Mouse (Mus musculus) cerebellum, postnatal 10 days (tissue): ENCODE data around the gene Srrm3.

Experiments used
- DNase-seq, 2 experiments: peaks; one replicate each; pipeline ENCODE4 v3.0.0; 2021; ENCODE audit warnings: mixed read lengths in 2 of 2

Gene Srrm3

GRCm38 (mm10) chr5:135872996-135873395, 66.3 kb downstream of the Srrm3 start:
- no peak for DNase-seq

GRCm38 (mm10) chr5:135873753-135874152, 67.1 kb downstream of the Srrm3 start:
- no peak for DNase-seq

- peak; percentile 83 for DNase-seq
Measured at GRCm38 (mm10) chr5:135877180-135877579, 70.5 kb downstream of the Srrm3 start.

DNA sequence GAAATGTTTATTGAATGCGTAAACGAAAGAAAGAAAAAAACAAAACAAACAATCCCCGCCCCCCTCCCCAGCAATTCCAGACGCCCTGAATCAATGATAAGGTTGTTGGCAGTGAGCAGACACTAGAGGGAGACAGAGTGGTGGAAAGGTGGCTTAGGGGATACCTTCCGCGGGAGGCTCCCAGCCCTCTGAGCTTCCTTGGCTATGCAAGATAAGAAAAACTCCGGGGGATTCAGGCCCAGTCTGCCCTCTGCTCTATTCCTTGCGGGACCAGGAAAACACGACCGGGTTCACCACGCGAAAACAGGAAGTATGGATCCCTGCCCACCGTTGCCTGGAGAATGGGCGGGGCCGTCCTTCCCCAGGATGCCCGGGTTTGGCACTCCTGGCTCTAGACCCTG, 71.1 kb downstream of the Srrm3 start:
- peak; percentile 82 to 88 for DNase-seq

- peak; percentile 75 to 78 for DNase-seq
Measured at GRCm38 (mm10) chr5:135879449-135880158, 72.9 kb downstream of the Srrm3 start.

- no peak for DNase-seq
Measured at GRCm38 (mm10) chr5:135884641-135885040, 78.0 kb downstream of the Srrm3 start.

GRCm38 (mm10) chr5:135887675-135888102, 81.0 kb downstream of the Srrm3 start, which contains the start of gene Hspb1:
Gene Hspb1, plus strand, starts transcription at chr5:135887919.
- peak; percentile 47 to 54 for DNase-seq

GRCm38 (mm10) chr5:135888405-135889215, 81.9 kb downstream of the Srrm3 start:
- DNase-seq: no peak

DNA sequence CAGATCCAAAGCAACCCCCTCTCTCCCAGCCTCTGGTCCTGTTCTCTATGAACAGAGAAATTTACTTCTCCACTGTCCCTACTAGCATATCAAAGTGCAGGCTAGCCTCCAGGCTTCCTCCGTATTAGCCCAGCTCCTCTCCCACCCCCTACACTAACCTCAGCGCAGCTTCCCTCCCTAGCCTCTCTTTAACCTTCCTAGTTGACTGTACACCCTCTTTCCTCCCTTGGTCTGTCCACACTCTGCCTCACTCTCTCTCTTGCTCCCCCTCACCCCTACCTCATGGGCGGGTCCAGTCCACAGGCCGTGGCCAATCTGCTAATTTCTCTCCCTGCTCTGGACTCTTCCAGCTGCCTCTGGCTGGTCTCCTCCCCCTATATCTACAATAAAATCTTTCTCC, 83.6 kb downstream of the Srrm3 start:
- no peak for DNase-seq

GRCm38 (mm10) chr5:135890920-135891319, 84.2 kb downstream of the Srrm3 start:
- no peak for DNase-seq

- DNase-seq: no peak
Measured at GRCm38 (mm10) chr5:135892589-135893351, 86.1 kb downstream of the Srrm3 start.

GRCm38 (mm10) chr5:135894958-135895357, 88.3 kb downstream of the Srrm3 start:
- no peak for DNase-seq

- DNase-seq: peak; percentile 75 to 83
Measured at GRCm38 (mm10) chr5:135898028-135898427, 91.3 kb downstream of the Srrm3 start.

GRCm38 (mm10) chr5:135898995-135899394, 92.3 kb downstream of the Srrm3 start:
- DNase-seq: no peak

DNA sequence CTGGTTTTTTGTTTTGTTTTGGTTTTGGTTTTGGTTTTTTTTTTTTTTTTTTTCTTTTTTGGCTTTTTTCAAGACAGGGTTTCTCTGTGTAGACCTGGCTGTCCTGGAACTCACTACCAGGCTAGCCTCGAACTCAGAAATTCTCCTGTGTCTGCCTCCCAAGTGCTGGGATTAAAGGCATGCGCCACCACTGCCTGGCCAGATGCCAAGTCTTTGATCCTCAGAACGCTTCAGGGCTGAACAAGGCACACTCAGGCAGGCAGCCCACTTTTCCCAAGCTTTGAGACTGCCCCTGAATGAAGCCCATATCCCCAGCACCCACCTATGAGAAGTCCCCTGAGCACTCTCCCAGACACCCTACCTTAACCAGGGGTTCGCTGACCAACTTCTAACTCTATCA, 93.1 kb downstream of the Srrm3 start:
- DNase-seq: no peak

DNA sequence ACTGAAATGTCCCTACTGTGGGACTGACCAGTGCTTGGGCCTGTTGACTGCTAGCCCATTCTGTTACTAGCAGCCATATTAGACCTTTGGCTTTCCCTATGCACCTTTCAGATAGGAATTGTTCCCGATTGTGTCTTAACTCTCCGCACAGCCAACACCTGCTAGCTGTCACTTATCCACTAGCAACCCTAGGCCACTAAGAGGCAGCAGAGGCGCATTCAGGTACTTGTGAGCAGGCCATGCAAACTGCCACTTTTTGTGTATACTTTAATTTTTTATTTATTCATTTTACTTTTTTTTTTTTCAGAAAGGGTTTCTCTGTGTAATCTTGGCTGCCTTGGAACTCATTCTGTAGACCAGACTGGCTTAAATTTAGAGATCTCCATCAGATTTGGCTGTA, 94.0 kb downstream of the Srrm3 start:
- DNase-seq: no peak

DNA sequence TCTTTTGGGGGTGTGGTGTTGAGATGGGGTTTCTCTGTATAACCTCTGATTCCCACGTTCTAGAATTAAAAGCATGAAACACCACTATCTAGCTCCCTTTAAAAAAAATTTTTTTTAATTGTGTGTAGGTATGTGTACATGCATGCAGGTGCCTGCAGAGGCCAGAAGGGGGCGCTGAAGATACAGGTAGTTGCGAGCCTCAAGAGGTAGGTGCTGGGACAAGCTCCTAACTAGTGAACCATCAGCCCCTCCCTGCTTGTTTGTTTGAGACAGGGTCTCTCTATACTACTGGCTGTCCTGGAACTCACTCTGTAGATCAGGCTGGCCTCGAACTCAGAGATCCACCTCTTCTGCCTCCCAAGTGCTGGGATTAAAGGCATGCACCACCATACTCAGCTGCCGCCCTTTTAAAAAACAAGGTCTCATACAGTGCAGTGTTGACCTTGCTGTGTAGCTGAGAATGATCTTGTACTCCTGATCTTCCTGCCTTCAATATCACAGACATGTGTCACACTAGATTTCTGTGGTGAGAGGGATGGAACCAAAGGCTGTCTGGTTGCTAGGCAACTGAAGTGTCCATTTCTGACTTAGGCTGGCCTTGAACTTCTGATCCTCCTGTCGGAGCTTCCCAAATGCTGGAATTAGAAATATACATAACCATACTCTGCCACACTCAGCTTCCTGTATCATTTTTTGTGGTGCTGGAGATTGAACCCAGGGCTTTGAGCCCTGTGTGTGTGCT, 94.8 kb downstream of the Srrm3 start:
- DNase-seq: peak; percentile 47 to 58

DNA sequence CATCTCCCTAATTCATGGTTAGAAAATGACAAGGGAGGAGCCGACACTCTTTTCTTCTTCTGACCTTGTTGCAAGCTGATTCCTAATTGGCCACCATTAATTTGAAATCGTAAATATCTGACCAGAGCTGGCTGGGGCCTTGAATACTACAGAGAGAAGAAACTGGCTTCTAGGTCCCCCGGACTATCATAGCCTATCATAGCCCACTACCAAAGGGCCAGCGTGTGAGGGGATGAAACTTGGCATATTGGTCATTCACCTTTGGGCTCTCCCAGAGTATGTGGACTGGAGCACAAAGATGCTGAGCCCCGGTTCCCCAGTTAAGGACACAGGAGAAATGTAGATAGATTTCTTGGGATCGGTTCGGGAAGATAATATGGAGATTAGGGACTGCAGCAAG, 96.4 kb downstream of the Srrm3 start:
- no peak for DNase-seq

DNA sequence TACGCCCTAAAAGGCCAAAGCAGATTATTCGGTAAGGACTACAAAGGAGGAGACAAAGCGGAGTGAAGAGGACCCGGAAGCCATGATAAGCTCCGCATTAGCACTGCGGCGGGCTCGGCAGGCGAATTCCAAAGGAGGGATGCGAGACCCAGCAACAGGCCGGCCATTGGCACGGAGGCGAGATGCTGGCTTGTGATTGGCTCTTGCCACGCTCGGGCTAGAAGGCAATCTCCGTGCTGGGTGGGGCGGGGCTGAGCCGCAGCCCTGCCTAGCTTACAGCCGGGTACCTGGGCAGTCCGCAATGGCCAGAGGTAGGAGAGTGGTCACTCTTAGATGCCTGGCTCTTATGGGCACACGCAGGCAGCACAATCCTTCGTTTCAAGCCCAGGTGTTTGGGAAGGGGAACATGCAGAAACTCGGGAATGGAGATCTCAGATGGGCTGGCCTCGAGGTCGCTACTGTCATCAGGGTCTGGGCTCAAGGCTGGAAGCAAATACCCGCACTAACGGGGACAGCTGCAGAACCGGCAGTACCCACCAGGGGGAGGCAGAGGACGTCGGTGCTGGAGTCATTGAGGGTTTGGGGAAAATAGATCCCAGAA, 97.0 kb downstream of the Srrm3 start:
- peak; percentile 98 for DNase-seq

DNA sequence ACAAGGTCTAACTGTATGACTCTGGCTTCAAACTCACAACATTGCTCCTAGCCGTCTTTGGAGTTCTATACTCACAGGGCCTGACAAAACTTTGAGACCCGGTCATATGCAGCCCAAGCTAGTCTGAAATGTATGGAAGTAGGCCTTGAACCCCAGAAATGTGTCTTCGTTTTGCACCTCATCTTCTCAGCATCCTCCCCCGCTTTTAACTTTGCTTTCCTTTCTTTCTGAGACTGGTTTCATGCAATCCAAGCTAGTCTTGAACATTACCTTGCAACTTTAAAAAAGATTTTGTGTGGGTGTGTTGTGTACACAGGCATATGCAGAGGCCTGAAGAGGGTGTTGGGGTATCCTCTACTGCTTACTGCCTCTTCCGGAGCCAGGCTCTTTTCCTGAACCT, 97.6 kb downstream of the Srrm3 start:
- DNase-seq: no peak

GRCm38 (mm10) chr5:135905320-135906225, 98.9 kb downstream of the Srrm3 start:
- DNase-seq: no peak
